Mouse (Mus musculus) CH12.LX (cell line): ENCODE measurements at regions not wholly inside any gene's neighbourhood (a gene's known extent, or its start where the extent isn't known, plus 50 kb on each side); places are given as distances from the start of the nearest gene placed in this dataset.
"Not testable (repeated sequence)": the region's sequence is repeated elsewhere in the genome, so short reads cannot be mapped to it uniquely, and the experiment has no call there.

Source experiments
- DNase-seq: peaks from one replicate; pipeline ENCODE4 v3.0.0-alpha.2; 2013; ENCODE audit errors: extremely low read depth
- H3K27ac ChIP-seq: 2 replicates; pipeline ENCODE4 v1.5.1; 2012; ENCODE audit warnings: low read depth, mild to moderate bottlenecking, control low read depth, moderate library complexity; ENCODE audit not compliant: insufficient read depth
- H3K27me3 ChIP-seq: replicated peaks from 2 replicates; pipeline ENCODE3; 2012; ENCODE audit warnings: inconsistent platforms
- H3K36me3 ChIP-seq, 2 experiments: replicated peaks in 1 of 2; 2 replicates each; pipeline versions ENCODE3 to v1.6.1; 2012; ENCODE audit warnings: inconsistent platforms in 1 of 2, low read length in 1 of 2, mild to moderate bottlenecking in 1 of 2, mixed read lengths in 1 of 2, moderate library complexity in 1 of 2; ENCODE audit not compliant: control insufficient read depth in 1 of 2, insufficient read depth in 1 of 2
- H3K4me1 ChIP-seq, 2 experiments: 2 replicates each; pipeline ENCODE4 v1.6.1; 2012; ENCODE audit warnings: inconsistent platforms in 1 of 2, moderate library complexity in 1 of 2; ENCODE audit not compliant: insufficient read depth in 2 of 2, control insufficient read depth in 1 of 2
- H3K4me2 ChIP-seq: 2 replicates; pipeline ENCODE4 v1.6.1; 2012; ENCODE audit warnings: low read depth, mild to moderate bottlenecking, control low read depth; ENCODE audit not compliant: poor library complexity, insufficient read depth, severe bottlenecking
- H3K4me3 ChIP-seq, 3 experiments: fragments of 150-350 bp in 1 of 3; sonication (generic) in 1 of 3; replicated peaks in 1 of 3; 2 replicates each; pipeline versions ENCODE3 to v1.5.1; 2011 to 2012; ENCODE audit warnings: low read depth in 2 of 3, low read length in 2 of 3, mild to moderate bottlenecking in 2 of 3, moderate library complexity in 2 of 3, control low read depth in 1 of 3, improper control_type of control experiment in 1 of 3, inconsistent platforms in 1 of 3, mixed read lengths in 1 of 3; ENCODE audit not compliant: poor library complexity in 1 of 3
- H3K79me2 ChIP-seq: replicated peaks from 2 replicates; pipeline ENCODE4 v1.6.1; 2012; ENCODE audit warnings: mild to moderate bottlenecking, moderate library complexity; ENCODE audit not compliant: control insufficient read depth, poor library complexity, insufficient read depth, severe bottlenecking; ENCODE audit errors: extremely low read depth
- H3K9ac ChIP-seq: 2 replicates; pipeline ENCODE4 v1.6.1; 2012; ENCODE audit warnings: low read depth, mild to moderate bottlenecking, control low read depth, moderate library complexity; ENCODE audit not compliant: insufficient read depth
- H3K9me3 ChIP-seq: replicated peaks from 2 replicates; pipeline ENCODE3; 2012; ENCODE audit warnings: low read length, inconsistent platforms, mixed read lengths
- CTCF ChIP-seq, 2 experiments: IDR thresholded peaks in 1 of 2; conservative IDR thresholded peaks in 1 of 2; 2 replicates each; pipeline ENCODE4 v1.5.1; 2011 to 2012; ENCODE audit warnings: low read depth in 2 of 2, low read length in 2 of 2, improper control_type of control experiment in 1 of 2, inconsistent platforms in 1 of 2, mild to moderate bottlenecking in 1 of 2, moderate library complexity in 1 of 2
- E2F4 ChIP-seq: IDR thresholded peaks from 2 replicates; pipeline ENCODE4 v1.6.1; 2011; ENCODE audit warnings: low read depth, low read length, improper control_type of control experiment; ENCODE audit not compliant: insufficient replicate concordance
- ELF1 ChIP-seq: IDR thresholded peaks from 2 replicates; pipeline ENCODE4 v1.6.1; 2014; ENCODE audit warnings: low read depth, mild to moderate bottlenecking, inconsistent platforms, low read length, improper control_type of control experiment
- ETS1 ChIP-seq: conservative IDR thresholded peaks from 2 replicates; pipeline ENCODE4 v1.6.1; 2012; ENCODE audit warnings: low read depth, mild to moderate bottlenecking, inconsistent platforms, low read length, improper control_type of control experiment, moderate library complexity
- IRF4 ChIP-seq: IDR thresholded peaks from 2 replicates; pipeline ENCODE4 v1.6.1; 2014; ENCODE audit warnings: low read depth, mild to moderate bottlenecking, inconsistent platforms, low read length, improper control_type of control experiment
- MXI1 ChIP-seq: IDR thresholded peaks from 2 replicates; pipeline ENCODE4 v1.6.1; 2011; ENCODE audit warnings: mild to moderate bottlenecking, low read depth, low read length, improper control_type of control experiment
- RAD21 ChIP-seq: IDR thresholded peaks from 2 replicates; pipeline ENCODE4 v1.6.1; 2011; ENCODE audit warnings: low read depth, mild to moderate bottlenecking, low read length, improper control_type of control experiment, moderate library complexity
- SMC3 ChIP-seq: IDR thresholded peaks from 2 replicates; pipeline ENCODE4 v1.6.1; 2011; ENCODE audit warnings: low read depth, low read length, improper control_type of control experiment
- TBP ChIP-seq: conservative IDR thresholded peaks from 2 replicates; pipeline ENCODE4 v1.6.1; 2011; ENCODE audit warnings: low read depth, low read length, improper control_type of control experiment
- TCF12 ChIP-seq: IDR thresholded peaks from 2 replicates; pipeline ENCODE4 v1.6.1; 2014; ENCODE audit warnings: low read depth, mild to moderate bottlenecking, inconsistent platforms, low read length, improper control_type of control experiment
- dilution Hi-C: fragments of 300-500 bp; cut with MboI; formaldehyde crosslinking; loops from 2 replicates; pipeline ENCODE4 v1.14.3; 2020; ENCODE audit warnings: low sequenced_read_pairs; ENCODE audit not compliant: extremely low pct_unique_long_range_greater_than_20kb, extremely low pct_ligation_motif_present
- in situ Hi-C: fragments of 300-500 bp; cut with MboI; formaldehyde crosslinking; loops from 3 replicates; pipeline ENCODE4 v1.14.3; 2019; ENCODE audit warnings: low sequenced_read_pairs, low pct_ligation_motif_present, low pct_unique_long_range_greater_than_20kb, mixed read lengths

DNA sequence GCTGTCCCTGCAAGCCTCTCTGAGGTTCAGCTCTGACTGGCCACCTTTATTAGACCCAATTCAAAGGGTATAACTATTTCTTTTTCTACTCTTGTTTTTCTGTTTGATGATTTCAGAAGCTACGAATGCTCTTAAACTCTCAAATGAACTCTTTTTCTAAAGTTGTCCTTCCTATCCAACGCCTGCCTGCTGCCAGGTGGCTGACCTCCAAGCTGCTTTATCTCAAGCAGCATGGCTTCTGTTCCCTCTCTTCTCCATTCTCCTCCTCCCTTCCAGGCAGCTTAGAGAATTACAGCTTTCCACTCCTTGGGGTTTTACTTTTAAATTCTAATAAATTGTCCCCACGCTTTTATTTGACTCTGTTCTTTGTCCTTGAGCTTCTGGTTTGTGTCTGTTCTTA, 196.9 kb upstream of the Irak1bp1 start:
- no peak for TF ChIP-seq SMC3
- TF ChIP-seq ELF1: no peak
- no peak for TF ChIP-seq E2F4
- TF ChIP-seq MXI1: no peak
- H3K9ac ChIP-seq: no peak overlapping the region
- in situ Hi-C loops: no loop called here
- H3K4me3 ChIP-seq: no peak overlapping the region
- no peaks in the 10 kb centered on the region for H3K4me1 ChIP-seq
- no peaks in the 10 kb centered on the region for H3K36me3 ChIP-seq
- no peaks in the 10 kb centered on the region for H3K79me2 ChIP-seq
- H3K27ac ChIP-seq: no peak overlapping the region
- dilution Hi-C loops: no loop called here
- H3K9me3 ChIP-seq: no peaks in the 10 kb centered on the region
- H3K4me2 ChIP-seq: no peak overlapping the region
- DNase-seq: no peak
- H3K27me3 ChIP-seq: no peaks in the 10 kb centered on the region

DNA sequence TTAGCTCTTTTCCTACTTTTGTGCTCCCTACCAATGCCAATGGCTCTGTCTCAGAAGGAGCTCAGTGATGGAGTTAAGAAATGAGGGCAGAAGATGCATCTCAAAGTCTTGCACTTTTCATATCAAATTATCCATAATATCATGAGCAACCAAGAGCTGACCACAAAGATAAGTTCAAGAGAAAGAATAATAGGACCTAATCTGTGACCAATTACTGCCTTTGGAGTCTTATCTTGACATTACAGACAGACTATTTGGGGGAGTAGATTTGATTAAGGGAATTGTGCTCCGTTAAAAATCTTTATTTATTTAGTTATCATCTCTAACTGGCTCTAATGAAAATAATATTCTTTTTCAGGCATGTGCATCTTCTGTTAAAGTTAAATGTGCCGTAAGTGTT, 189.1 kb upstream of the Irak1bp1 start:
- H3K27me3 ChIP-seq: no peaks in the 10 kb centered on the region
- no peak overlapping the region for H3K4me2 ChIP-seq
- H3K4me1 ChIP-seq: peaks cover 0 to 4% of the 10 kb centered on the region in 2 experiments; a peak in 1 of 4 replicates
- no peak for DNase-seq
- no peaks in the 10 kb centered on the region for H3K36me3 ChIP-seq
- TF ChIP-seq TCF12 (no peak), CTCF (conservative IDR thresholded peaks at IDR 0.05 in 1 of 2, IDR thresholded peaks at IDR 0.05 in 1 of 2; ENCODE audit: low read depth in 2 of 2, low read length in 2 of 2) (no peak), ETS1 (no peak)
- TF ChIP-seq, all 38 proteins: peak for 0
- Histone ChIP-seq H3K27ac (no peak overlapping the region), H3K79me2 (no peaks in the 10 kb centered on the region), H3K9ac (no peak overlapping the region), H3K9me3 (no peaks in the 10 kb centered on the region), H3K4me3 (no peak overlapping the region)
- in situ Hi-C loops (no loop called here), dilution Hi-C loops (no loop called here)

GRCm38 (mm10) chr9:82643900-82644299, 185.4 kb upstream of the Irak1bp1 start:
- H3K4me2 ChIP-seq: no peak overlapping the region
- H3K4me1 ChIP-seq: peaks cover 0 to 4% of the 10 kb centered on the region in 2 experiments; a peak in 1 of 4 replicates
- in situ Hi-C loops: no loop called here
- H3K79me2 ChIP-seq: no peaks in the 10 kb centered on the region
- no peaks in the 10 kb centered on the region for H3K9me3 ChIP-seq
- peak; percentile 21 for DNase-seq
- dilution Hi-C loops: no loop called here
- no peaks in the 10 kb centered on the region for H3K36me3 ChIP-seq
- no peak overlapping the region for H3K27ac ChIP-seq
- no peak overlapping the region for H3K4me3 ChIP-seq
- no peak overlapping the region for H3K9ac ChIP-seq
- TF ChIP-seq E2F4 (no peak), TCF12 (no peak), ETS1 (no peak), TBP (no peak), ELF1 (no peak), CTCF (conservative IDR thresholded peaks at IDR 0.05 in 1 of 2, IDR thresholded peaks at IDR 0.05 in 1 of 2; ENCODE audit: low read depth in 2 of 2, low read length in 2 of 2) (peak; percentile 19 to 67; a peak in 2 of 4 replicates), IRF4 (no peak), RAD21 (peak; percentile 73), SMC3 (peak; percentile 55)
- H3K27me3 ChIP-seq: no peaks in the 10 kb centered on the region

- H3K27me3 ChIP-seq, DNase-seq, H3K36me3 ChIP-seq, H3K27ac ChIP-seq, H3K9me3 ChIP-seq, H3K79me2 ChIP-seq, in situ Hi-C loops, H3K9ac ChIP-seq, dilution Hi-C loops, H3K4me1 ChIP-seq, H3K4me2 ChIP-seq, H3K4me3 ChIP-seq: not testable (repeated sequence)
Observed at GRCm38 (mm10) chr9:82655511-82655910, 173.8 kb upstream of the Irak1bp1 start.
